Mouse (Mus musculus) myocyte (in vitro differentiated cells): ENCODE measurements around the gene Lrrc74b.

Experiments used
- E2F4 ChIP-seq: IDR thresholded peaks from one replicate; pipeline ENCODE4 v1.6.1; 2011; ENCODE audit warnings: mild to moderate bottlenecking, control low read depth, moderate library complexity; ENCODE audit not compliant: insufficient read depth
- POLR2AphosphoS2 ChIP-seq: IDR thresholded peaks from one replicate; pipeline ENCODE4 v1.6.1; 2011; ENCODE audit warnings: low read depth, control low read depth; ENCODE audit not compliant: insufficient read length
- TCF12 ChIP-seq: IDR thresholded peaks from one replicate; pipeline ENCODE4 v1.6.1; 2011; ENCODE audit warnings: mild to moderate bottlenecking, control low read depth; ENCODE audit not compliant: poor library complexity, insufficient read depth, severe bottlenecking

DNA sequence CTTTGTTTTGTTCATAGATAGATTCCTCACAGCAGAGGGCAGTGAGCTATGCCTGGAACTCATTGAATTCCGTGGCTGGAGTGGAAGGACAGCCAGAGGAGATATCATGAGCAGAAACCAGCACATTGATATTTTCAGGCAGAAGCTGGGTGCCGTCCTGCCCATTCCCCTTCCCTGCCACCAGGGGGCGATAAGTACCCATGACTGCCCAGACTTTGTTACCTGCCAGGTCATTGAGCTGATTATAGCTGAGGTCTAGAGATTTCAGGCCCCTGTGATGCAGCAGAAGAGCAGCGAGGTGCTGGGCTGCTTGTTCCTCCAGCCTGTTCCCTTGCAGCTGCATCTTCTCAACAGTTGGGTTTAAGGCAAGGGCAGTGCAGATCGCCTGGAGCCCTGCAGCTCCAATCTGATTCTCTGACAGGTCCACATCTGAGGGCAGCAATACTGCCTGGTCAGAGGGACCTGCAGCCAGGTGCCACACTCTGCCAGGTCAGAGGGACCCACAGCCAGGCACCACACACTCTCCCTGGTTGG lies 3.0 kb downstream of the Lrrc74b start:
- no peak for TF ChIP-seq E2F4
- no peak for TF ChIP-seq TCF12
- no peak for TF ChIP-seq POLR2AphosphoS2
